ENCODE assay signal across 10 mouse cellular contexts in the genomic region with DNA sequence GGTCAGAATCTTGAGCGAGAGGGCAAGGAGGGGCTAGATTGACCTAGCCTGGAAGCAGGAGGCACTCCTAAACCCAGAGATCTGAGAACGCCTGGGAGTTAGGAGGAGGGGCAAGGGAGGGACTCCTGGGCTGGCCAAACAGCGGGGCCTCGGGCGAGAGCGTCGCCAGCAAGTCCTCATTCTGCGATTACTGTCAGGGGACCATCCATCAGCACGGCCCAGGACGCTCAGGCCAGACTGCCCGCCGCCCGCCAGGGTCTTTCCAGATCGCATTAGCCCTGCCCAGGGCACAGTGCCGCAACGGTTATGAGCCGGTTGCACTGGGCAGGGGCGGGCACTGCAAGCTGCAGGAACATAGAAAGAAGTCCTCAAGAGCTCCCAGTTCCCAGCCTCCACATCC. TPM values are rescaled to one million over a fixed set of nuclear protein-coding genes. Genes with fewer than 3 reads are reported as not detected.
DNase-seq lines count a peak whose midpoint lies in the region; ATAC-seq lines count a peak whose summit lies in the region.
"Had no signal": no experiment of that assay in that cellular context is flagged by ENCODE, and none has a peak within 500 bp of the region (broad histone marks: within the 10 kb centered on the region; RNA-seq: fewer than 3 reads in every experiment).

No protein-coding gene starts in this region.

- no peak for DNase-seq in heart, adult 11 months
- peak; percentile 66 for DNase-seq in adrenal gland, postnatal 14 days
- DNase-seq in left cerebral cortex, adult 8-10 months (ENCODE audit: low spot score in 2 of 2): no peak
- no peak for DNase-seq in layer of hippocampus, adult 18-20 months (ENCODE audit: low spot score in 2 of 2)

- ATAC-seq in heart, embryonic 15.5 days (replicated peaks; ENCODE audit: insufficient number of reproducible peaks, insufficient read depth, low FRiP score, low read depth): no peak; the same call in 1 of the 2 replicates
- ATAC-seq in hindbrain, embryonic 12.5 days (ENCODE audit: low FRiP score): 0 out of 2 replicates have a peak, but pooled peaks have one; percentile 52
- ATAC-seq in midbrain, embryonic 15.5 days (replicated peaks): no peak
- no peak for ATAC-seq in forebrain, embryonic 13.5 days

- H3K9me3 ChIP-seq in heart, embryonic 15.5 days (replicated peaks): no peaks in the 10 kb centered on the region
- no peaks in the 10 kb centered on the region for H3K9me3 ChIP-seq in hindbrain, embryonic 12.5 days (replicated peaks)
- no peaks in the 10 kb centered on the region for H3K9me3 ChIP-seq in midbrain, embryonic 15.5 days
- H3K9me3 ChIP-seq in forebrain, embryonic 13.5 days (replicated peaks): no peaks in the 10 kb centered on the region

- H3K9ac ChIP-seq in heart, embryonic 15.5 days: no peak overlapping the region
- H3K9ac ChIP-seq in hindbrain, embryonic 12.5 days: peak overlapping the region; percentile 32
- H3K9ac ChIP-seq in midbrain, embryonic 15.5 days: 0 out of 2 replicates have a peak overlapping the region, but pooled peaks have one; percentile 0
- H3K9ac ChIP-seq in forebrain, embryonic 13.5 days: no peak overlapping the region

- peak overlapping the region; percentile 24 for H3K4me3 ChIP-seq in heart, embryonic 15.5 days
- H3K4me3 ChIP-seq in hindbrain, embryonic 12.5 days: no peak overlapping the region
- no peak overlapping the region for H3K4me3 ChIP-seq in midbrain, embryonic 15.5 days
- no peak overlapping the region for H3K4me3 ChIP-seq in forebrain, embryonic 13.5 days

- H3K4me1 ChIP-seq in heart, embryonic 15.5 days (replicated peaks): no peaks in the 10 kb centered on the region
- H3K4me1 ChIP-seq in hindbrain, embryonic 12.5 days: peaks cover 9% of the 10 kb centered on the region
- 0 out of 2 replicates have a peak, but pooled peaks cover 2% of the 10 kb centered on the region for H3K4me1 ChIP-seq in midbrain, embryonic 15.5 days
- H3K4me1 ChIP-seq in forebrain, embryonic 13.5 days: no peaks in the 10 kb centered on the region

- peak overlapping the region; percentile 41 for H3K4me2 ChIP-seq in heart, embryonic 15.5 days
- H3K4me2 ChIP-seq in hindbrain, embryonic 12.5 days (replicated peaks): peak overlapping the region; percentile 35; the same call in 1 of the 2 replicates
- no peak overlapping the region for H3K4me2 ChIP-seq in midbrain, embryonic 15.5 days
- H3K4me2 ChIP-seq in forebrain, embryonic 13.5 days: no peak overlapping the region

- under 1% methylated on average over 18 of the region's 18 CpGs for WGBS in heart, embryonic 15.5 days
- WGBS in hindbrain, embryonic 12.5 days: under 1% methylated on average over 18 of the region's 18 CpGs
- 4% methylated on average over 18 of the region's 18 CpGs for WGBS in midbrain, embryonic 15.5 days
- under 1% methylated on average over 18 of the region's 18 CpGs for whole genome bisulfite sequencing in forebrain, embryonic 13.5 days

- peaks cover 94% of the 10 kb centered on the region for H3K27me3 ChIP-seq in heart, embryonic 15.5 days
- H3K27me3 ChIP-seq in hindbrain, embryonic 12.5 days: peaks cover 81% of the 10 kb centered on the region
- peaks cover 85% of the 10 kb centered on the region for H3K27me3 ChIP-seq in midbrain, embryonic 15.5 days (replicated peaks)
- peaks cover 92% of the 10 kb centered on the region for H3K27me3 ChIP-seq in forebrain, embryonic 13.5 days

- no peak overlapping the region for H3K27ac ChIP-seq in heart, embryonic 15.5 days
- peak overlapping the region; percentile 18; the same call in 1 of the 2 replicates for H3K27ac ChIP-seq in hindbrain, embryonic 12.5 days
- H3K27ac ChIP-seq in midbrain, embryonic 15.5 days: no peak overlapping the region
- no peak overlapping the region for H3K27ac ChIP-seq in forebrain, embryonic 13.5 days

- H3K36me3 ChIP-seq in heart, embryonic 15.5 days: no peaks in the 10 kb centered on the region
- no peaks in the 10 kb centered on the region for H3K36me3 ChIP-seq in hindbrain, embryonic 12.5 days
- no peaks in the 10 kb centered on the region for H3K36me3 ChIP-seq in midbrain, embryonic 15.5 days (replicated peaks)
- no peaks in the 10 kb centered on the region for H3K36me3 ChIP-seq in forebrain, embryonic 13.5 days (ENCODE audit: poor library complexity, severe bottlenecking)

RNA-seq across cellular contexts. Expression of a gene that starts 50.4 kb away (rescaled TPM):
- polyA plus RNA-seq in heart, embryonic 15.5 days (2015; fragmentation: Nextera tagmentation; extraction: Ambion mirVana): 0.52 and 1.7 TPM in 2 replicates
- total RNA-seq in adrenal gland, postnatal 14 days (2021): 6.8 and 7.7 TPM in 2 replicates
- 34.5 and 59.6 TPM in 2 replicates for polyA plus RNA-seq in hindbrain, embryonic 12.5 days (2016; fragmentation: Nextera tagmentation; extraction: Ambion mirVana)
- 0.08 TPM in 1 of 2 replicates, not detected in the other for polyA plus RNA-seq in midbrain, embryonic 15.5 days (2015; fragmentation: Nextera tagmentation; extraction: Ambion mirVana)
- total RNA-seq in left cerebral cortex, adult 8-10 months (2022): not detected
- not detected in 2 replicates for polyA plus RNA-seq in forebrain, embryonic 13.5 days (2015; fragmentation: Nextera tagmentation; extraction: Ambion mirVana)
- total RNA-seq in layer of hippocampus, adult 18-20 months (2021): not detected
- total RNA-seq: liver, adult 2 months had no signal
- polyA plus RNA-seq: cortical plate, adult 2 months; liver, adult 2 months had no signal

Comparison
In these comparisons a context has a peak if more than half of its experiments do, and no peak if none do; other contexts are left out.
1. H3K4me2 ChIP-seq: peak in heart, embryonic 15.5 days (single experiment) and hindbrain, embryonic 12.5 days (single experiment); none in midbrain, embryonic 15.5 days (single experiment) and forebrain, embryonic 13.5 days (single experiment).
2. H3K9ac ChIP-seq: peak in hindbrain, embryonic 12.5 days (single experiment) and midbrain, embryonic 15.5 days (single experiment); none in heart, embryonic 15.5 days (single experiment) and forebrain, embryonic 13.5 days (single experiment).
3. RNA of a gene that starts 50.4 kb away (polyA plus RNA-seq): 34.5 to 59.6 TPM in hindbrain, embryonic 12.5 days; 0.52 to 1.7 TPM in heart, embryonic 15.5 days, not detected in forebrain, embryonic 13.5 days and 0.08 TPM in midbrain, embryonic 15.5 days; every median in the first group is over 10 times any median in the second.